Mouse (Mus musculus) midbrain, embryonic 14.5 days (tissue): ENCODE measurements around the gene Skiv2l. TPM values are rescaled to one million over a fixed set of nuclear protein-coding genes. Genes with fewer than 3 reads are reported as not detected.

ENCODE experiments used
- ATAC-seq: fragments of 200-750 bp; cut with Nextera tagmentation; 2 replicates; pipeline ENCODE4 v1.8.0; 2017; ENCODE audit warnings: moderate number of reproducible peaks, moderate library complexity; ENCODE audit not compliant: low FRiP score, low TSS enrichment
- DNase-seq: peaks from one replicate; pipeline ENCODE4 v3.0.0-alpha.2; 2015
- H3K27ac ChIP-seq: fragments of 300-500 bp; sonication (generic); replicated peaks from 2 replicates; pipeline ENCODE4 v1.5.1; 2014; ENCODE audit warnings: mild to moderate bottlenecking, low read depth, low read length, moderate library complexity
- H3K27me3 ChIP-seq: fragments of 300-500 bp; sonication (generic); 2 replicates; pipeline ENCODE4 v1.6.1; 2014; ENCODE audit warnings: low read length, control low read depth, mixed read lengths; ENCODE audit not compliant: control insufficient read depth, insufficient read depth
- H3K36me3 ChIP-seq: fragments of 300-500 bp; sonication (generic); 2 replicates; pipeline ENCODE4 v1.6.1; 2014; ENCODE audit warnings: low read length, control low read depth; ENCODE audit not compliant: control insufficient read depth, insufficient read depth
- H3K4me1 ChIP-seq: fragments of 300-500 bp; sonication (generic); 2 replicates; pipeline ENCODE4 v1.6.1; 2014; ENCODE audit warnings: mild to moderate bottlenecking, antibody characterized with exemption, low read length, control low read depth; ENCODE audit not compliant: control insufficient read depth, insufficient read depth
- H3K4me2 ChIP-seq: fragments of 300-500 bp; sonication (generic); 2 replicates; pipeline ENCODE4 v1.6.1; 2014; ENCODE audit warnings: mild to moderate bottlenecking, low read length, moderate library complexity
- H3K4me3 ChIP-seq: fragments of 300-500 bp; sonication (generic); replicated peaks from 2 replicates; pipeline ENCODE4 v1.5.1; 2014; ENCODE audit warnings: low read depth, low read length
- H3K9ac ChIP-seq: fragments of 300-500 bp; sonication (generic); replicated peaks from 2 replicates; pipeline ENCODE4 v1.6.1; 2014; ENCODE audit warnings: mild to moderate bottlenecking, low read length, moderate library complexity
- H3K9me3 ChIP-seq: fragments of 300-500 bp; sonication (generic); 2 replicates; pipeline ENCODE4 v1.6.1; 2016; ENCODE audit warnings: low read length, control low read depth, mixed read lengths; ENCODE audit not compliant: control insufficient read depth
- WGBS: fragments of 180-500 bp; shearing (Covaris S2); extraction: QIAGEN DNeasy Blood & Tissue Kit; methylation state at CpG from one replicate; pipeline ENCODE4 v1.1.7; 2014; 5-methylcytosine and 5-hydroxymethylcytosine counted together
- polyA plus RNA-seq: library from polyadenylated mRNA; unstranded; fragments of >200 nt; fragmentation: Nextera tagmentation; extraction: Ambion mirVana; gene quantifications from 2 replicates; pipeline ENCODE4 v1.2.1, GENCODE M21; 2014

Skiv2l gene
- polyA plus RNA-seq, 1 experiment from 2014 or later, result 55.5 TPM

- Histone ChIP-seq H3K4me1 (no peaks in the 10 kb centered on the region), H3K4me2 (no peak overlapping the region), H3K4me3 (no peak overlapping the region), H3K27ac (no peak overlapping the region), H3K9me3 (no peaks in the 10 kb centered on the region), H3K9ac (no peak overlapping the region), H3K27me3 (no peaks in the 10 kb centered on the region), H3K36me3 (peaks cover 23% of the 10 kb centered on the region)
- ATAC-seq, result no peak
- no peak for DNase-seq
- WGBS, result 88% methylated on average over 9 of the region's 9 CpGs
These were observed 10.5 kb upstream of the Skiv2l start for GRCm38 (mm10) chr17:34860514-34860913.

GRCm38 (mm10) chr17:34858670-34859069 is 8.7 kb upstream of the Skiv2l start:
- no peaks in the 10 kb centered on the region for H3K4me1 ChIP-seq
- H3K4me2 ChIP-seq, result no peak overlapping the region
- H3K4me3 ChIP-seq, result no peak overlapping the region
- no peak overlapping the region for H3K9ac ChIP-seq
- no peaks in the 10 kb centered on the region for H3K27me3 ChIP-seq
- ATAC-seq, result no peak
- DNase-seq, result no peak
- WGBS, result 84% methylated on average over 4 of the region's 4 CpGs
- no peak overlapping the region for H3K27ac ChIP-seq
- no peaks in the 10 kb centered on the region for H3K9me3 ChIP-seq
- H3K36me3 ChIP-seq, result peaks cover 40% of the 10 kb centered on the region

GRCm38 (mm10) chr17:34855825-34856224 is 5.8 kb upstream of the Skiv2l start:
- H3K9ac ChIP-seq, result no peak overlapping the region
- H3K36me3 ChIP-seq, result peaks cover 54% of the 10 kb centered on the region
- peaks cover 5% of the 10 kb centered on the region for H3K4me1 ChIP-seq
- ATAC-seq (no peak), DNase-seq (peak; percentile 78)
- H3K27ac ChIP-seq, result no peak overlapping the region
- no peaks in the 10 kb centered on the region for H3K9me3 ChIP-seq
- H3K4me2 ChIP-seq, result no peak overlapping the region
- no peaks in the 10 kb centered on the region for H3K27me3 ChIP-seq
- no peak overlapping the region for H3K4me3 ChIP-seq
- 45% methylated on average over 3 of the region's 3 CpGs for WGBS

- H3K36me3 ChIP-seq, result peaks cover 54% of the 10 kb centered on the region
- no peak for ATAC-seq
These were observed 4.8 kb upstream of the Skiv2l start for GRCm38 (mm10) chr17:34854761-34855160.

GRCm38 (mm10) chr17:34853511-34853910 is 3.5 kb upstream of the Skiv2l start:
- no peaks in the 10 kb centered on the region for H3K9me3 ChIP-seq
- no peak overlapping the region for H3K27ac ChIP-seq
- H3K27me3 ChIP-seq, result no peaks in the 10 kb centered on the region
- H3K9ac ChIP-seq, result no peak overlapping the region
- peaks cover 54% of the 10 kb centered on the region for H3K36me3 ChIP-seq
- no peak overlapping the region for H3K4me2 ChIP-seq
- WGBS, result 84% methylated on average over 8 of the region's 8 CpGs
- ATAC-seq (no peak), DNase-seq (no peak)
- peaks cover 13% of the 10 kb centered on the region for H3K4me1 ChIP-seq
- H3K4me3 ChIP-seq, result no peak overlapping the region

More at GRCm38 (mm10) chr17:34854761-34855160, 4.8 kb upstream of the Skiv2l start:
- H3K4me3 ChIP-seq, result no peak overlapping the region
- H3K4me1 ChIP-seq, result peaks cover 7% of the 10 kb centered on the region
- H3K9me3 ChIP-seq, result no peaks in the 10 kb centered on the region
- H3K27ac ChIP-seq, result no peak overlapping the region
- no peaks in the 10 kb centered on the region for H3K27me3 ChIP-seq
- 85% methylated on average over 3 of the region's 3 CpGs for WGBS
- DNase-seq, result no peak
- no peak overlapping the region for H3K4me2 ChIP-seq
- no peak overlapping the region for H3K9ac ChIP-seq

- Histone ChIP-seq H3K9me3 (no peaks in the 10 kb centered on the region), H3K4me2 (peak overlapping the region; percentile 95), H3K27ac (peak overlapping the region; percentile 27; the same call in 1 of the 2 replicates), H3K27me3 (no peaks in the 10 kb centered on the region), H3K4me3 (peak overlapping the region; percentile 93), H3K4me1 (peaks cover 13% of the 10 kb centered on the region), H3K9ac (peak overlapping the region; percentile 88), H3K36me3 (peaks cover 56% of the 10 kb centered on the region)
- ATAC-seq (no peak; the same call in 1 of the 2 replicates), DNase-seq (peak; percentile 8)
- WGBS, result 2% methylated on average over 25 of the region's 25 CpGs
These were observed 611 bp upstream of the Skiv2l start for GRCm38 (mm10) chr17:34850517-34851125.

- H3K27ac ChIP-seq, result no peak overlapping the region
- peaks cover 57% of the 10 kb centered on the region for H3K36me3 ChIP-seq
- H3K4me1 ChIP-seq, result peaks cover 13% of the 10 kb centered on the region
- ATAC-seq, result no peak
- no peak overlapping the region for H3K4me3 ChIP-seq
- no peak overlapping the region for H3K9ac ChIP-seq
- no peaks in the 10 kb centered on the region for H3K9me3 ChIP-seq
- no peak for DNase-seq
- 93% methylated on average over 7 of the region's 7 CpGs for WGBS
- no peak overlapping the region for H3K4me2 ChIP-seq
- H3K27me3 ChIP-seq, result no peaks in the 10 kb centered on the region
These were observed 2.4 kb downstream of the Skiv2l start for GRCm38 (mm10) chr17:34847615-34848014.

GRCm38 (mm10) chr17:34847192-34847591 is 2.8 kb downstream of the Skiv2l start:
- H3K4me3 ChIP-seq, result no peak overlapping the region
- H3K36me3 ChIP-seq, result peaks cover 57% of the 10 kb centered on the region
- ATAC-seq, result no peak
- H3K27ac ChIP-seq, result no peak overlapping the region
- no peak overlapping the region for H3K4me2 ChIP-seq
- no peak overlapping the region for H3K9ac ChIP-seq
- DNase-seq, result no peak
- no peaks in the 10 kb centered on the region for H3K27me3 ChIP-seq
- WGBS, result 80% methylated on average over 6 of the region's 6 CpGs
- peaks cover 13% of the 10 kb centered on the region for H3K4me1 ChIP-seq
- no peaks in the 10 kb centered on the region for H3K9me3 ChIP-seq

- H3K4me3 ChIP-seq, result no peak overlapping the region
- peaks cover 79% of the 10 kb centered on the region for H3K36me3 ChIP-seq
- H3K4me2 ChIP-seq, result no peak overlapping the region
- H3K9ac ChIP-seq, result no peak overlapping the region
- WGBS, result 96% methylated on average over 13 of the region's 13 CpGs
- no peaks in the 10 kb centered on the region for H3K27me3 ChIP-seq
- DNase-seq (no peak), ATAC-seq (no peak)
- no peaks in the 10 kb centered on the region for H3K9me3 ChIP-seq
- H3K27ac ChIP-seq, result no peak overlapping the region
- peaks cover 7% of the 10 kb centered on the region for H3K4me1 ChIP-seq
These were observed 5.1 kb downstream of the Skiv2l start for GRCm38 (mm10) chr17:34844884-34845283.
